Mouse (Mus musculus) stomach, postnatal 0 days (tissue): ENCODE measurements around the gene Ap1s2. TPM values are rescaled to one million over a fixed set of nuclear protein-coding genes. Genes with fewer than 3 reads are reported as not detected.
A peak's percentile ranks its signal among the peaks of the same experiment; 100 is the strongest.

Source experiments
- ATAC-seq: fragments of 200-750 bp; cut with Nextera tagmentation; 2 replicates; pipeline ENCODE4 v1.8.0; 2017; ENCODE audit not compliant: low FRiP score, low TSS enrichment
- DNase-seq: peaks from one replicate; pipeline ENCODE4 v3.0.0-alpha.2; 2016; ENCODE audit warnings: low spot score
- H3K27ac ChIP-seq: fragments of 300-500 bp; sonication (generic); replicated peaks from 2 replicates; pipeline ENCODE4 v1.5.1; 2014; ENCODE audit warnings: mild to moderate bottlenecking, control low read depth
- H3K27me3 ChIP-seq: fragments of 300-500 bp; sonication (generic); 2 replicates; pipeline ENCODE4 v1.6.1; 2014; ENCODE audit warnings: low read length; ENCODE audit not compliant: control insufficient read depth, insufficient read depth
- H3K36me3 ChIP-seq: fragments of 300-500 bp; sonication (generic); 2 replicates; pipeline ENCODE4 v1.6.1; 2014; ENCODE audit warnings: low read length, mixed read lengths; ENCODE audit not compliant: control insufficient read depth, insufficient read depth
- H3K4me1 ChIP-seq: fragments of 300-500 bp; sonication (generic); replicated peaks from 2 replicates; pipeline ENCODE4 v1.6.1; 2014; ENCODE audit warnings: antibody characterized with exemption; ENCODE audit not compliant: control insufficient read depth, insufficient read depth
- H3K4me2 ChIP-seq: fragments of 300-500 bp; sonication (generic); replicated peaks from 2 replicates; pipeline ENCODE4 v1.6.1; 2014; ENCODE audit warnings: low read depth, mild to moderate bottlenecking, control low read depth, moderate library complexity
- H3K4me3 ChIP-seq: fragments of 300-500 bp; sonication (generic); 2 replicates; pipeline ENCODE4 v1.5.1; 2014; ENCODE audit warnings: low read depth, low read length, control low read depth
- H3K9ac ChIP-seq: fragments of 300-500 bp; sonication (generic); 2 replicates; pipeline ENCODE4 v1.6.1; 2014; ENCODE audit warnings: mild to moderate bottlenecking, low read length, control low read depth, mixed read lengths
- H3K9me3 ChIP-seq: fragments of 300-500 bp; sonication (generic); 2 replicates; pipeline ENCODE4 v1.6.1; 2016; ENCODE audit warnings: low read length; ENCODE audit not compliant: control insufficient read depth
- CTCF ChIP-seq: IDR thresholded peaks from 2 replicates; pipeline ENCODE4 v1.5.1; 2016; ENCODE audit warnings: antibody characterized with exemption, low read depth, mild to moderate bottlenecking, moderate library complexity
- EP300 ChIP-seq: optimal IDR thresholded peaks from 2 replicates; pipeline ENCODE3; 2016; ENCODE audit warnings: antibody characterized with exemption
- WGBS: fragments of 180-500 bp; shearing (Covaris S2); extraction: QIAGEN DNeasy Blood & Tissue Kit; methylation state at CpG from one replicate; pipeline ENCODE4 v1.1.7; 2014; 5-methylcytosine and 5-hydroxymethylcytosine counted together
- polyA plus RNA-seq: library from polyadenylated mRNA; unstranded; fragments of >200 nt; fragmentation: Nextera tagmentation; extraction: Ambion mirVana; gene quantifications from 2 replicates; pipeline ENCODE4 v1.2.1, GENCODE M21; 2015

Ap1s2 gene
- 9.4 and 9.7 TPM in 2 replicates for polyA plus RNA-seq

- H3K27me3 ChIP-seq = no peaks in the 10 kb centered on the region
- peak; percentile 100 for ATAC-seq
- TF ChIP-seq CTCF = peak; percentile 61
- no peak for TF ChIP-seq EP300
- peak within 1 kb of the TSS; percentile 75 for H3K27ac ChIP-seq
- H3K36me3 ChIP-seq = no peaks in the 10 kb centered on the region
- peak within 1 kb of the TSS; percentile 57 for H3K9ac ChIP-seq
- H3K4me3 ChIP-seq = peak within 1 kb of the TSS; percentile 58
- H3K4me1 ChIP-seq = no peaks in the 10 kb centered on the region
- DNase-seq = peak; percentile 94
- WGBS = 17% methylated on average over 63 of the region's 80 CpGs
- H3K4me2 ChIP-seq = peak within 1 kb of the TSS; percentile 51
- H3K9me3 ChIP-seq = no peaks in the 10 kb centered on the region
These were observed at the start of gene Ap1s2 for GRCm38 (mm10) chrX:163908337-163909250. Gene Ap1s2, plus strand, starts transcription at chrX:163909017.

- no peak for ATAC-seq
- TF ChIP-seq CTCF (no peak), EP300 (no peak)
These were observed 41.0 kb upstream of the Ap1s2 start for GRCm38 (mm10) chrX:163867711-163868379.

GRCm38 (mm10) chrX:163868659-163869278 lies 40.0 kb upstream of the Ap1s2 start:
- no peaks in the 10 kb centered on the region for H3K4me1 ChIP-seq
- no peak overlapping the region for H3K4me3 ChIP-seq
- no peaks in the 10 kb centered on the region for H3K27me3 ChIP-seq
- DNase-seq (no peak), ATAC-seq (no peak)
- H3K9ac ChIP-seq = no peak overlapping the region
- H3K9me3 ChIP-seq = no peaks in the 10 kb centered on the region
- no peak for TF ChIP-seq CTCF
- no peak for TF ChIP-seq EP300
- no peak overlapping the region for H3K4me2 ChIP-seq
- no peaks in the 10 kb centered on the region for H3K36me3 ChIP-seq
- WGBS = 81% methylated on average over 11 of the region's 11 CpGs
- no peak overlapping the region for H3K27ac ChIP-seq

More at GRCm38 (mm10) chrX:163867711-163868379, 41.0 kb upstream of the Ap1s2 start:
- 60% methylated on average over 5 of the region's 5 CpGs for WGBS
- no peaks in the 10 kb centered on the region for H3K36me3 ChIP-seq
- H3K9me3 ChIP-seq = no peaks in the 10 kb centered on the region
- H3K4me3 ChIP-seq = no peak overlapping the region
- H3K4me2 ChIP-seq = no peak overlapping the region
- H3K9ac ChIP-seq = no peak overlapping the region
- H3K4me1 ChIP-seq = no peaks in the 10 kb centered on the region
- no peaks in the 10 kb centered on the region for H3K27me3 ChIP-seq
- H3K27ac ChIP-seq = no peak overlapping the region
- no peak for DNase-seq

GRCm38 (mm10) chrX:163875932-163876331 lies 32.9 kb upstream of the Ap1s2 start:
- DNase-seq (no peak), ATAC-seq (no peak)
- Histone ChIP-seq H3K27me3 (no peaks in the 10 kb centered on the region), H3K9me3 (no peaks in the 10 kb centered on the region), H3K27ac (no peak overlapping the region), H3K36me3 (no peaks in the 10 kb centered on the region), H3K9ac (no peak overlapping the region), H3K4me2 (no peak overlapping the region), H3K4me1 (no peaks in the 10 kb centered on the region), H3K4me3 (no peak overlapping the region)
- WGBS = 76% methylated on average over 3 of the region's 3 CpGs
- no peak for TF ChIP-seq CTCF
- no peak for TF ChIP-seq EP300

- Histone ChIP-seq H3K9me3 (no peaks in the 10 kb centered on the region), H3K27me3 (no peaks in the 10 kb centered on the region), H3K4me1 (no peaks in the 10 kb centered on the region), H3K9ac (no peak overlapping the region), H3K27ac (no peak overlapping the region), H3K36me3 (no peaks in the 10 kb centered on the region), H3K4me3 (no peak overlapping the region), H3K4me2 (no peak overlapping the region)
- DNase-seq (no peak), ATAC-seq (no peak)
- TF ChIP-seq EP300 = no peak
- no peak for TF ChIP-seq CTCF
- 57% methylated on average over 4 of the region's 4 CpGs for WGBS
These were observed 32.2 kb upstream of the Ap1s2 start for GRCm38 (mm10) chrX:163876636-163877035.
